Mouse (Mus musculus) R1 (cell line): ENCODE data around the gene 1700020N15Rik.
"Not testable (repeated sequence)": the region's sequence is repeated elsewhere in the genome, so short reads cannot be mapped to it uniquely, and the experiment has no call there.

Experiments used
- DNase-seq: peaks from one replicate; pipeline ENCODE4 v3.0.0-alpha.2; 2018; ENCODE audit warnings: low read depth, low spot score

Gene 1700020N15Rik

GRCm38 (mm10) chrX:69945000-69945399 is at the start of gene 1700020N15Rik:
TSS of gene 1700020N15Rik (plus strand) at chrX:69945300.
- DNase-seq: not testable (repeated sequence)

DNA sequence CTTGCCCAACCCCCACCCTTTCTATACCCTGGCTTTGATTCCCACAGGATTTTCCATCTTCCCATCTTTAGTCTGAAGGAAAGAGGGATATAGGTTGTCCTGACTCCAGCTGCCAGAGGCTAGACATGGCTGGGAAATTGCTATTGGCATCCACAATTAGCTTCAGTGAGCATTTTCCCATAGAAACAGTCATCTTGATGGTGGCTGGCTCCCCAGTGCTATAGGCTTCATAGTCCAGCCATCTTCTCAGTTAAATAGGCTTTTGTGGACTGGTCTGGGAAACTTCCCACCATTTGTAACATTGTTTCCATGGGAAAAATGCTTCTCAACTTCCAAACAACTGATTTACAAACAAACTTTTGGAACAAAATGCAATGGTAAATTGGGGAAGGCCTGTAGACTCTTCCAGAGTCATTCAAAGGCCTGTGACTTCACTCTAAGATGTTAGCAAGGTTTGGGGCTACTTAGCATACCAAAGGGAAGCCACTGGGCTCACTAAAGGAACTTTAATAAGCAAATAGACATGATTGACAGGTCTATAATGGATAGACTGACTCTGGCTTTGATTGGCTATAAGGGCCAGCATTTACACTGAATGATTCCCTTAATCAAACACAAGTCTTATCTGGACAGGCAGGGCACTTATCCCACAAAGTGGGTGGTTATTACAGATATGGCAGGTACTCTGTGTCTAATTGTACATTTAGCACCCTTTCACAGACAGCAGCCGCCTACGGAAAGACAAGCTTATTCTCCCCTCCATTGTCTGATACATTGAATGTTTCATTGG is 31.9 kb downstream of the 1700020N15Rik start:
- DNase-seq: no peak
